Mouse (Mus musculus) neutrophil, adult 5-6 weeks (primary cell): ENCODE results near the gene Naglu. TPM values are rescaled to one million over a fixed set of nuclear protein-coding genes. Genes with fewer than 3 reads are reported as not detected.

Experiments used
- ATAC-seq: fragments of 151-379, 151-347 bp; 2 replicates; pipeline ENCODE4 v1.8.0; 2017; ENCODE audit warnings: mild to moderate bottlenecking, moderate TSS enrichment; ENCODE audit not compliant: insufficient number of reproducible peaks, poor library complexity, low FRiP score, severe bottlenecking; ENCODE audit errors: extremely low read depth
- total RNA-seq: library from RNA; stranded (forward); fragments of 200-1000 nt; gene quantifications from 2 replicates; pipeline ENCODE4 v1.2.3, GENCODE M21; 2017

Naglu gene
- total RNA-seq, 1 experiment from 2014 or later, result 11.1 TPM

DNA sequence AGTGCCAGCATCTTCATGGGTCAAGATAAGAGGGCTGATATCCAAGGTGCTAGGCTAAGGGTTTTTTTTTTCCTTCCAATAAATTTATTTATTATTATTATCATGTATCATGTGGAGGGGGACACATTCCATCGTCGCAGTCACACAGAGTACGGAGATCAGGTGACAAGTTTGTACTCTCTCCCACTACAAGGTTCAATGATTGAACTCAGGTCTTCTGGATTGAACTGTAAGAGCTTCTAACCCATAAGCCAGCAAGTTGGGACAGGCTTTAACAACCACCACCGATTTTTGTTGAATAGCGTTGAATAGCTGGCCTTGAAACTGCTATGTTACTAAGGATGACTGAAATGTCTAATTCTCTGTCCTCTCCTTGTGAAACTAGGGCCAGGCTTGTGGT lies 10.6 kb downstream of the Naglu start:
- ATAC-seq, result no peak

DNA sequence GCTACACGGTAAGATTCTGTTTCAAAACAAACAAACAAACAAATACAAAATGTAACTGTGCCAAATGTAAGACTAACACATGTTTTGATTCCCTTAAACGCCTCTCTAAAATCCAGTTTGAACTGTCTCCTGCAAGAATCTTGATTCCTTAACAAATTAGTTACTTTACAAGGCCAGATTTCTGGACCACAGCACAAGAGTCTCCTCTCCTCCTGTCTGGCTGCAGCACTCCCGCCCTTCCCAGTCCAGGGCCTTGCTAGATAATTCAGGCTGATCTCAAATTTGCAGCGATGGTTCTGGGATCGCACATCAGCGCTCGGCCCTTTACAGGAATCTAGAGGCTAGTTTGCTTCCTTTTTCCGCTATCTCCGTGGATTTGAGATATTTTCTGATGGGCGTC lies 11.8 kb downstream of the Naglu start:
- ATAC-seq, result no peak

DNA sequence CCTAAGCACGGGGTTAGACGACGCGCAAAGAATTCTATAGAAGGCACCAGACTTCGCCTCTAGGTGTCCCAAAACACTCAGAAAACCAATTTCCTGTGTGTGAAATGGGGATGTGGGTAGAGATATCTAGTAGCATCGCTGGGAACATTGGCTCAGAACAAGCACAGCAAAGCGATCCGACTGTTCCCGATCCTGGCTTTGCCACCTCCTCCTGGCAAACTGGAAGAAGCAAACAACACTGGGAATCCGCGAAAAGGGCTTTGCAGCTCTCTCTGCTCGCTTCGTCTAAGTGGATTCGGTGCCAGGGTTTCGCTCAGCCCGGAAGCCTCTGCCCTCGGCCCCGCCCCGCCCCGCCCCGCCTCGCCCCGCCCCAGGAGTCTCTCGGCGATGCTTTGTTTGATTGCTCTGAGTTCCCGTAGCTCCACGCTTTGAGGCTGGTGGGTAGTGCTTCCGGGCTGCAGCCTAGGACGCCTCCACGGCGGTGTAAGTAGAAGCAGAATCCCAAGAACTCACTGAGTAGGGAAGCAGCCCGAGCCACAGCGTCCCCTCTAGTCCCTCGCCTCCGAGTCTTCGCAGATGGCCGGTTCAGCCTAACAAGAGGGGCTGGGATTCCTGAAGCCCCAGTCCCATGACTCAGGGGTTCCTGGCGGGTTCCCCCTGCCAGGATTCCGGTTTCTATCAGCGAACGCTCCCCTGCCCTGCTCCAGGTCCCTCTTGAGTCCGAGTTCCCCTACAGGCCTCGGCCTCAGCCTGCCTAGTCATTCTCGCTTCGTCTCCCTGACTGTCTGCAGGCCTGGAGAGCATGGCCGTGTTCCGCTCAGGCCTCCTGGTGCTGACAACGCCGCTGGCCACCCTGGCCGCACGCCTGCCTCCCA lies 12.6 kb downstream of the Naglu start, which contains the start of gene Coasy:
TSS of gene Coasy (plus strand) at position 358 of the 875 bp plus-strand sequence.
- ATAC-seq, result peak; percentile 67

DNA sequence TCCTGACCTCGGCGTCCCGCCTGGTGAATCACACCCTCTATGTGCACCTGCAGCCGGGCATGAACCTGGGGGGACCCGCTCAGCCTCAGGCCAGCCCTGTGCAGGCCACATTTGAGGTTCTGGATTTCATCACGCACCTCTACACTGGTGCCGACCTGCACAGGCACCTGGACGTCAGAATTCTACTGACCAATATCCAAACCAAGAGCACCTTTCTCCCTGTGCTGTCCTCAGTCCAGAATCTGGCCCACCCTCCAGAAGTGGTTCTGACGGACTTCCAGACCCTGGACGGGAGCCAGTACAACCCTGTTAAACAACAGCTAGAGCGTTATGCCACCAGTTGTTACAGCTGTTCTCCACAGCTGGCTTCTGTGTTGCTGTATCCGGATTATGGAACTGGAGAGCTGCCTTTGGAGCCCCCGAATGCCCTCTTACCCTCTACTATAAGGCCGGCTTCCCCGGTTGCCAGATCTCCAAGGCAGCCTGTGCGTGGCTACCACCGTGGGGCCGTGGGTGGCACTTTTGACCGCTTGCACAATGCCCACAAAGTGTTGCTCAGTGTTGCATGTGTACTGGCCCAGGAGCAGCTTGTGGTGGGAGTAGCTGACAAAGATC lies 13.4 kb downstream of the Naglu start:
- no peak for ATAC-seq

DNA sequence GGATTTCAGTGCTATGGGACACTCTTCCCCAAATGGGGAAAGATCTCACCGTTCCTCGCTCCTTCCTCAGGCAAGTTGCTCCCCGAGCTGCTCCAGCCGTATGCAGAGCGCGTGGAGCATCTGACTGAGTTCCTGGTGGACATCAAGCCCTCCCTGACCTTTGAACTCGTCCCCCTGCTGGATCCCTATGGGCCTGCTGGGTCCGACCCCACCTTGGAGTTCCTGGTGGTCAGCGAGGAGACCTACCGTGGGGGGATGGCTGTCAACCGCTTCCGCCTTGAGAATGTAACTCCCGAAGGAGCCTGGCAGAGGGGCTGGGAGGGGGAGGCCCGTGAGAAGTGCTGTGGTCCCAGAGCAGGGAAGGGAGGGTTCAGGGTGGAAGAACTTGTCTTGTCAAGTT lies 14.4 kb downstream of the Naglu start:
- ATAC-seq, result no peak

DNA sequence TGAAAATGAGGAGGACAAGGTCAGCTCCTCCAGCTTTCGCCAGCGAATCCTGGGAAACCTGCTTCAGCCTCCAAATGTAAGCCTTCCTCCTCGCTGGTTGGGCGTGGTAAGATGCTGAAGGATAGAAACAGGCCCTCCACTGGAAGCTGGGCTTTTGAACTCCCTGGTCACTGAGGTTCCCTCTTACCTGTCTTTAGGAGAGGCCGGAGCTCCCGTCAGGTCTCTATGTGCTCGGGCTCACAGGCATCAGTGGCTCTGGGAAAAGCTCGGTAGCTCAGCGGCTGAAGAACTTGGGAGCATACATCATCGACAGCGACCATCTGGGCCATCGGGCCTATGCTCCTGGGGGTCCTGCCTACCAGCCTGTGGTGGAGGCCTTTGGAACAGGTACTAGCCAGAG lies 15.0 kb downstream of the Naglu start:
- no peak for ATAC-seq

DNA sequence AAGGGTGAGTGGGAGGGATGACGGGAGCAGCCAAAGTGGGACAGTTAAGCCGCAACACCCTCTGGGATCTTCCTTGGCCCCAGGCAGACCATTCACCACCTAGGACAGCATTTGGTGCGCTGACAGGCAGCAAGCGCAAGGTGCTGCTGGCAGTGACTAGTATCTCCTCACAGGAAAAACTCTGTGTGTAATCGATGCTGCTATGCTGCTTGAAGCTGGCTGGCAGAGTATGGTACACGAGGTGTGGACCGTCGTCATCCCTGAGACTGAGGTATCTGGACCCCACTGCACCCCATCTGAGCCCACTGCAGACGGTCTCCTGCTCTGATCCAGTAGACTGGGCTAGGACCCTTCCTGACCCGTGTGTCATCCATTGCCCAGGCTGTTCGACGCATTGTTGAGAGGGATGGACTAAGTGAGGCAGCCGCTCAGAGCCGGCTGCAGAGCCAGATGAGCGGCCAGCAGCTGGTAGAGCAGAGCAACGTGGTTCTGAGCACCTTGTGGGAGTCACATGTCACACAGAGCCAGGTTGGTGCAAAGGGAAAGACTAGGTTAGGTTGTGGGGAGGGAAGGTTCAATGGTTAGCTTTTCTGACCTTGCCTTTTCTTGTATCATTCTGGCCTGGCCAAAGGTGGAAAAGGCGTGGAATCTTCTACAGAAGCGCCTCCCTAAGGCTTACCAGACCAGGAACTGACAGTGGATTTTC lies 16.0 kb downstream of the Naglu start:
- ATAC-seq, result no peak

DNA sequence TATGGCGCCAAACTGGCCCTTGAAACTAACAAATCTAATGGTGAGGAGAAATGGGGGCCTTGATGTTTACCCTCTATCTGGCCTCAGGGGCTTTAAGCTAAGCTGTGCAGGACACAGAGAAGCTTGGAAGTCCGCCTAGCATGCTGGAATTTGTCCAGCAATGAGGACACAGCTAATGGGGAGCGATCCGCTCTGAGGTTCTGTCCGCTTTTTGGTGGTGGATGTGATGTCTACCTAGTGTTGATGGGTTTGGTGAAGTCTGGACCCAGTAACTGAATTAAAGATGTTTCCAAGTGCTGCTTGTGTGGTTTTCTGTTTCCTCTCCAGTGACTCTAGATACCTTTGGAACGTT lies 16.5 kb downstream of the Naglu start:
- no peak for ATAC-seq

DNA sequence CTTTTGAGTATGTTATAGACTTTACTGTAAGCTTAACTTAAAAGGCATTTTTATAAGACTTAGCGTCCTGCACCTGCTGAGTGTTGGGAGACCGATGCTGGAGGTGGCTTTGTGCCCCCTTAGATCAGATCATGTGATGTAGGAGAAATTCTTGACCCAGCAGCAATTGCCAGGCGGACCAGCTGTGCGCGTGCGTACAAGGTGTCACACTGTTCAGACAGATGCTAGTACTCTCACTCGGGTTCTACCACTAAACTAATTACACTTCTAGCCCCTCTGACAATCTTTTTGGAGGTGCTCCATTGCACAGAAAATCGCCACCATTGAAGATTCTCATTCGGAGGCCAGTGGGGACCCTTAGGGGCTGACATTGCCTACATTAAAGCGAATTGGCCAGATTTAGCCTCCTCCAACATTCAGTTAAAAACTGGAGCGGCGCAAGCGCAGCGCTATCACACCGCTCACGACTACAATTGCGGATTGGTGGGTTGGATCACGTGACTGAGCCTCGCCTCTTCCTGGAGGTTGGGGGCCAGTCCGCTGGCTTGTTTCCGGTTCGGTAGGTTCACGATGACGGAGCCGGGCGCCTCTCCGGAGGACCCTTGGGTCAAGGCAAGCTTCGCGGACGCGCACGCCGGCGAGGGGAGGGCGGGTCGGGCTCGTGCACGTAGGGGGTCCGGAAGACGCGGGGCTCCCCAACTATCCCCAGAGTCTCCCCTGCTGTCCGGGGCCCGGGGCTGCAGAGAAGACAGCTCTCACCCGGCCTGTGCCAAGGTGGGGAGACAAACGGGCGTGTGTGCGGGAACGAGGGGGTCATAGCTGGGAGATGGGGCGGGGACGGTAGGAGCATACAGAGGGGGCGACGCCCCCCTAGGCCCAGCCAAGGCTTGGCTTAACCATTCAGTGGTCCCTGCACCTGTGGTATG lies 17.2 kb downstream of the Naglu start, which contains the start of gene Mlx:
TSS of gene Mlx (plus strand) at position 522 of the 926 bp plus-strand sequence.
- peak; percentile 62 for ATAC-seq

DNA sequence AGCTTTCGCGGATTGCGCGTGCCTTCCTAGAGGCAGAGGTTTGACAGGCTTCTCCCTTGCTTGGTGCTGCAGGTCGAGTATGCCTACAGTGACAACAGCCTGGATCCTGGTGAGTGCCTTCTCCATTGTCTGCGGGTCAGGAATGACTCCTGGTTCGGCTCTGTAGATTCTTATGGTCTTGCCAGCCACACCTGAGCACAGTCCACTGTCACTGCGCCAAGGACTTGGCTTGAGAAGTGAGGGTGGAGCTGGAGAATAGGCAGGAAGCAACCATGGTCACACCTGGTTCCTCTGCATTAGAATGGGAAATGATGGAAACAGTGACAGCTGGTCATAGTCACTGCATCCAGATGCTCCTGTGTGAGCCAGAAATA lies 17.9 kb downstream of the Naglu start:
- no peak for ATAC-seq

DNA sequence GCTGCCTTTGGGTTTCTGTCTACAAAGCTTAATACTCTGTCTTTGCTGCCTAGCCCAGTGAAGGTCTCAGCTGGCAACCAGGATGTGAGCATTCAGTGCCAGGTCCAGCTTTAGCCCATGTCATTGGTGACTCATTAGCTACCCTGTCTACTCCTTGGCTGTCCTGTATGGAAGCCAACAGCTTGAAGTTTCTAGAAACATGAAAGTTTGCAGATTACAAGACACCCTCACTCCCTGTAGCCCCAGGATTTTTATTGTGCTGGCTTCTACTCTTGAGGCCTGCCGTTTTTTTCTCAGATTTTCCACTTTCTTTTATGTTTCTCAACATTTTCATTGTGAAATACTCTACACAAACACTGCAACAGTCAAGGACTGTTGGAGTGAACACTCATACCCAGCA lies 20.1 kb downstream of the Naglu start:
- ATAC-seq, result no peak

DNA sequence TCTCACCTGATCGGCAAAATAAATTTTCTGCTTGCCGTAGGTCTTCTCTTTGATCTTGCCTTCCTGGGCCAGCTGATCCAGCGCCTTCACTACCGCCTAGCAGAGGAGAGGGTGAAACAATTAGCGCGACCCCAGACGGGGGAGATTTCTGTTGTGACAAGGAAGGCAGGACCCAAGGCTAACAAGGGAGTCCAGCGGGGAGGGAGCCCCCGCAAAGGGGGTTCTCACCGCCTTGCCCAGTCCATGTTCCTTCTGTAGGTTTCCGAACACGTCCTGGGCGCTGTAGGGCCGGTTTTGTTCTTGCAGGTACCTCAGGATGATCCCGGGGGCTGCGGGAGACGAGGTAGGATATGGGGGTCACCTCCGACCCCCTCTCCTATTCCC lies 25.1 kb downstream of the Naglu start:
- no peak; the same call in 1 of the 2 replicates for ATAC-seq

DNA sequence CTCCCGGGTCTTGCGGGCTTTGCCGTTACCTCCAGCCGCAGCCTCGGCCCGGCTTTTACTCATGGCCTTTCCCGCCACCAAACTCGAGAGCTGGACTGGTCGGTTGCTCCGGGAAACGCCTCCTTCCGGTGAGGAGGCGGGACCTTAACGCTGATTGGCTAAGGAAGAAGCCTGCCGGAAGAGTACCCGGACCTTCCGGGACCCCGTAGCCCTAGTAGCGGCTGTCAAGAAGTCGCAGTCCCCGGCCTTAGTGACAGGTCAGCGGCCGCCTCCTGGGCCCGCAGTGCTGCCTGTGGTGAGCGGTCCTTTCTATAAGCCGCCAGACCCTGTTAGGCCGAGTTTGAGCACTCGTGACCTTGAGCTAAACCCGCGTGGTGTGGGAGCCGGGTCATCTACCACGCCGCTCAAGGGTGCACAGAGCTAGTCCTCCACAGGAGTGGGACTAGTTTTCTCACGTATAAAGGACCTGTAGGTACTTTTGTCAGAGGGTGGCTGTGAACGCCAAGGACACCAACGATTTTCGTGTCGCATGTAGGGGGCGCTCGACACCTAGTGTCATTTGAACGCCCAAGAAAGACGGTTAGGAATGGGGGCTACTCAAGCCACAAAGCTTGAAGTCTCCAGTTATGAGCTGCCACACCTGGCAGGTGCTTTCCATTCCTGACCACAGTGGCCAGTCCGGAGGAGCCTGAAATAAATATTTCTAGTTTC lies 25.7 kb downstream of the Naglu start, which contains the start of gene Psmc3ip:
TSS of gene Psmc3ip (minus strand) at position 123 of the 711 bp plus-strand sequence.
- peak; percentile 96 for ATAC-seq

DNA sequence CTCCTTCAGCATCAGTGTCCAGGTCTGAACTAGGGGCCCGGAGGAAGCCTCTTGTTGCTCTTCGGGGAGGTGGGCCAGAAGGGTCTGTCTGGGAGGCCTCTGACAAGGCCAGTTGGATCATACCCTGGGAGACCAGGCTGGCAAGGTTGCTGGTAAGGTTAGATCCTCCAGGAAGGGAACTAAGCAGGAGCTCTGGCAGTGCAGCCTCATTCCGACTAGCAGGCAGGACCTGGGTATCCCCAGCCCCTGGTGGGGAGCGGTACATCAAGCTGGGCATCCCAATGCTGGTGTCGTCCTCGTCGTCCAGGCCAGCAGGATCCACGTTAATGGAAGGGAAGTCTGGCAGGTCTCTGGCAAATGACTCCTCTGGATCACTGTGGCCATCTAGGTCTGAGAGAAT lies 28.4 kb downstream of the Naglu start:
- no peak for ATAC-seq

DNA sequence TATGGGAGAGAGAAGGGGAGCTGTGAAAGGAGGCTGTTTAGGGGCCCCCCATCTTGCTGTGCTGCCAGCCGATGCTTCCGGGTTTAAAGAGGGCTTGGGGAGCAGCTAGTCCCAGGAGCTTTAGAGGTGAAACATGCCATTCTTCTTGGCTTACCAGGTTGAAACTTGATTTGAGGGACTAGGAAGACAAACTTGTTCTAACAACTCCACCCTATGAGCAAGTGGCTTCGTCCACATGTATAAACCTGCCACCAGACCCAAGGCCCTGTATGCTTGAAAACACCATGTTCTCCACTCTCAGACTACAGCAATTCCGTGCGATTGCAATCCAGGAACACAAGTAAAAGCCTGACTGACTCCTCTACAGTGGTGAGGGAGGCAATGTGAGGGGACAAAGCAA lies 33.2 kb downstream of the Naglu start:
- no peak for ATAC-seq

DNA sequence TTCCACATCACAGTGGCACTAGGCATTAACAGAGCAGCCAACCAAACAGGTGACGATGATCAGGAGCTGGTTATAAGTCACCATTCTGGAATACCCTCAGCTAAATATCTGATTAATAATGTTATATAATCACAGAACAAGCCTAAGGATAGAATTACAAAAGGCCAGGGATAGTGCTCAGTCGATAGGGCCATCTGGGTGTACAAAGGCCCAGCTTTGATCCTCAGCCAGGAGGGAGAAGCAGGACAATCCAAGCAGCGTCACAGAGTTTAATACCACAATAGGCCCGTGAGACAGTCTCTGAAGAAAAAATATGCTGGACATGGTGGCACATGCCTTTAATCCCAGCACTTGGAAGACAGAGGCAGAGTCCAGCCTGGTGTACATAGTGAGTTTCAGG lies 39.5 kb downstream of the Naglu start:
- no peak for ATAC-seq

DNA sequence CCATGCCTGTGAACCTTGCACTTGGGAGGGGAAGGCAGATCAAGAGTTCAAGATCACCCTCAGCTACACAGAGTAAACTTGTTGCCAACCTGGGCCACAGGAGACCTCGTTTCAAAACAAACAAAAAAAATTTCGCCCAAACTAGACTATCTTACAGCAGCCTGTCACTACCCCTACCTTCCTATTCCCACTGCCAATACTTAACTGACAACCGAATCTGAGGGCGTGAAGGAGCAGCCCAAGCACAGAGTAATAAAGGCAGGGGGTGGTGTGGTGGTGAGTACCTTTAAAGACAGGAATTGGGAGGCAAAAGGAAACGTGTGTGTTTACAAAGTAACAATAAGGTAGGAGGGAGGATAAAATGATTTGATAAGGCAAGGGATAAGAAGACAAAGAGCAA lies 40.9 kb downstream of the Naglu start:
- ATAC-seq, result no peak

DNA sequence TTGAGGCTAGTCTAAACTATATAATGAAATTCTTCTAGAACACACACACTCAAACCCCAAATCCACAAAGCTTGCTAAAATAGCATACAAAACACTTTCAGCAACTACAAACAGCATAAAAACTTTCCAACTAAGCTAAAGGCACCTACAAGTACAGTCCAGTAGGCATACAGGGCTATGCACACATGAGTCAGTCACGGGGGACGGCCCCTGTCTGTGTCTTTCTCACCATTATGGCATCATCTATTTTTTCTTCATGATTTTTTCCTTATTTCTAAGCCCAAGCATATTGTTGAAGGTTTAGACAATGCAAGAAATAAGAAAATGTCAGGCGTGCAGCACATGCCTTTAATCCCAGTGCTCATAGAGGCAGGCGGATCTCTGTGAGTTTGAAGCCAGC lies 41.4 kb downstream of the Naglu start:
- no peak for ATAC-seq
